Mouse (Mus musculus) ES-Bruce4 (cell line): Measurements from ENCODE around the gene Olfr983. TPM values are rescaled to one million over a fixed set of nuclear protein-coding genes. Genes with fewer than 3 reads are reported as not detected.

Experiments
- H3K27ac ChIP-seq: 2 replicates; pipeline ENCODE4 v1.5.1; 2012; ENCODE audit warnings: low read length, inconsistent platforms; ENCODE audit not compliant: insufficient read depth
- H3K27me3 ChIP-seq: 2 replicates; pipeline ENCODE4 v1.6.1; 2012; ENCODE audit warnings: mild to moderate bottlenecking, low read length, inconsistent platforms; ENCODE audit not compliant: control insufficient read depth, poor library complexity, insufficient read depth, severe bottlenecking
- H3K36me3 ChIP-seq: 2 replicates; pipeline ENCODE4 v1.6.1; 2012; ENCODE audit warnings: inconsistent platforms, mild to moderate bottlenecking, low read length, moderate library complexity; ENCODE audit not compliant: control insufficient read depth, poor library complexity, insufficient read depth, severe bottlenecking
- H3K4me1 ChIP-seq: one replicate; pipeline ENCODE4 v1.8.1; 2011; ENCODE audit warnings: low read length; ENCODE audit not compliant: control insufficient read depth, insufficient read depth
- H3K4me3 ChIP-seq: 2 replicates; pipeline ENCODE4 v1.5.1; 2011; ENCODE audit warnings: low read depth, mild to moderate bottlenecking, low read length
- H3K9ac ChIP-seq: 2 replicates; pipeline ENCODE4 v1.6.1; 2012; ENCODE audit warnings: low read depth, mild to moderate bottlenecking, inconsistent platforms; ENCODE audit not compliant: poor library complexity, severe bottlenecking
- H3K9me3 ChIP-seq: replicated peaks from 2 replicates; pipeline ENCODE4 v1.6.1; 2012; ENCODE audit warnings: mild to moderate bottlenecking, low read length, inconsistent platforms; ENCODE audit not compliant: control insufficient read depth, poor library complexity, insufficient read depth, severe bottlenecking
- CTCF ChIP-seq: IDR thresholded peaks from one replicate; pipeline ENCODE4 v1.8.1; 2011; ENCODE audit warnings: low read depth, low read length
- EP300 ChIP-seq: IDR thresholded peaks from 2 replicates; pipeline ENCODE4 v1.6.1; 2011; ENCODE audit warnings: low read depth, low read length; ENCODE audit not compliant: insufficient read depth
- POLR2A ChIP-seq: IDR thresholded peaks from one replicate; pipeline ENCODE4 v1.8.1; 2011; ENCODE audit warnings: low read length; ENCODE audit not compliant: insufficient read depth
- polyA plus RNA-seq: library from polyadenylated mRNA; stranded (reverse); fragments of >200 nt; gene quantifications from 2 replicates; pipeline ENCODE4 v1.2.4, GENCODE M21; 2011; ENCODE audit warnings: low read depth; ENCODE audit not compliant: missing spikeins, insufficient read depth, insufficient read length

Olfr983 gene
- polyA plus RNA-seq, 1 experiment = 0.16 TPM

GRCm38 (mm10) chr9:40117287-40117659, 23.9 kb upstream of the Olfr983 start:
- TF ChIP-seq POLR2A (no peak), CTCF (no peak), EP300 (no peak)

DNA sequence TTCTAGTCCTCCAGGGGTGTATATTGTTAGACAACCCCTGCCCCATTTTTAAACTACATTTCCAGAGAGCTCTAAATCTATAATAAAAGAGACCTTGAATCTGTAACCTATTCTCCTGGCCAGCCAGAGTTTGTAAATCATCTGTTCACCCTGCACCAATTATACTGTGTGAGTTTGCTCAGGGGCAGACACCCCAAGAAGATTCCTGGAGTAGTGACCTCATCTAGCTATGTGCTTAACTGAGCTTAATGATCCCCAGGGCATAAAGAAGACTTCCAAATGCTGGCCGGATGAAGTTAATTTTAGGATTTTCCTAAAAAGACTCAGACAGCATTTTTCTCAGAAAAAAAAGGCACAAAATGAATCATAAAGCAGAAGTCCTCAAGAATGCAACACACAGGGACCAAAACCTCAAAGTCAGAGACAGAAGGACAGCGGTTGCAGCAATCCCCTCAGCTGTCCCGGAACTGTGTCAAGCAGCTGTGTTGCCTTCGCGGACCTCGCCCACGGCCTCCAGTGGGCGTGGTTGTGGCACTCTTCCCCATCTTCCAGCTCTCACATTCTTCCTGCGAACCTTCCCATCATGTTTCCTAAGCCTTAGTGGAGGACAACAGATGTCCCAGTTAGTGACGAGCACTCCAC, 23.4 kb upstream of the Olfr983 start:
- no peak overlapping the region for H3K27ac ChIP-seq
- TF ChIP-seq CTCF = no peak
- no peak for TF ChIP-seq POLR2A
- TF ChIP-seq EP300 = no peak
- H3K9me3 ChIP-seq = no peaks in the 10 kb centered on the region
- no peaks in the 10 kb centered on the region for H3K4me1 ChIP-seq
- no peaks in the 10 kb centered on the region for H3K27me3 ChIP-seq
- no peaks in the 10 kb centered on the region for H3K36me3 ChIP-seq
- H3K4me3 ChIP-seq = no peak overlapping the region
- no peak overlapping the region for H3K9ac ChIP-seq

More at GRCm38 (mm10) chr9:40117287-40117659, 23.9 kb upstream of the Olfr983 start:
- H3K36me3 ChIP-seq = no peaks in the 10 kb centered on the region
- H3K4me3 ChIP-seq = no peak overlapping the region
- no peaks in the 10 kb centered on the region for H3K4me1 ChIP-seq
- H3K27ac ChIP-seq = no peak overlapping the region
- H3K9me3 ChIP-seq = no peaks in the 10 kb centered on the region
- no peak overlapping the region for H3K9ac ChIP-seq
- H3K27me3 ChIP-seq = no peaks in the 10 kb centered on the region

GRCm38 (mm10) chr9:40114106-40114505, 20.7 kb upstream of the Olfr983 start, which contains the start of gene Olfr984:
Gene Olfr984, minus strand, starts transcription at chr9:40114206.
- Histone ChIP-seq H3K27ac (no peak within 1 kb of the TSS), H3K4me1 (no peaks in the 10 kb centered on the region), H3K9me3 (no peaks in the 10 kb centered on the region), H3K9ac (no peak within 1 kb of the TSS), H3K27me3 (no peaks in the 10 kb centered on the region), H3K4me3 (no peak within 1 kb of the TSS), H3K36me3 (no peaks in the 10 kb centered on the region)
- TF ChIP-seq EP300 = no peak
- TF ChIP-seq CTCF = no peak
- TF ChIP-seq POLR2A = no peak

GRCm38 (mm10) chr9:40094769-40095168, 1.4 kb upstream of the Olfr983 start:
- no peaks in the 10 kb centered on the region for H3K36me3 ChIP-seq
- no peak overlapping the region for H3K27ac ChIP-seq
- TF ChIP-seq CTCF = no peak
- no peak overlapping the region for H3K9ac ChIP-seq
- no peaks in the 10 kb centered on the region for H3K4me1 ChIP-seq
- no peaks in the 10 kb centered on the region for H3K27me3 ChIP-seq
- no peaks in the 10 kb centered on the region for H3K9me3 ChIP-seq
- no peak overlapping the region for H3K4me3 ChIP-seq

DNA sequence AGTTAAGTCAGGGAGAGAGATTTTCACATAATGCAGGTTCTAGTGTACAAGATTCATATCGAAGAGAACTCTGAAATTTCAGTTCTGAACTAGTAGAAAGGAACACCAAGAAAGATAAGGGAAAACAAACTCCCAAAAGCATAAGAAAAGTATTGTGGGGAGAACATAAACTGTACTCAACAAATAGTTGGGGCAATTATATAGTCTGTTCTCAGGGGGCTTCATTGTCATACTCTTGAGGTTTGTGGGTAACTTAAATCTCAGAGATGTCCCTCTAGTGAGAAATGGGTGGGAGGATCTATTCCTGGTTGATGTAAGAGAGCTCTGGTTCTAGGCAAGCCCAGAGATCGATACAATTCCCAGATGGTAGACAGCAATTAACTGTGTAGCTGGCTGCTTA, 19.9 kb downstream of the Olfr983 start, which contains the start of gene Olfr982:
TSS of gene Olfr982 (plus strand) at position 301 of the 400 bp plus-strand sequence.
- Histone ChIP-seq H3K9me3 (no peaks in the 10 kb centered on the region), H3K4me3 (no peak within 1 kb of the TSS), H3K27ac (no peak within 1 kb of the TSS), H3K4me1 (no peaks in the 10 kb centered on the region), H3K9ac (no peak within 1 kb of the TSS), H3K27me3 (no peaks in the 10 kb centered on the region), H3K36me3 (no peaks in the 10 kb centered on the region)
- TF ChIP-seq CTCF (no peak), EP300 (no peak), POLR2A (no peak)

DNA sequence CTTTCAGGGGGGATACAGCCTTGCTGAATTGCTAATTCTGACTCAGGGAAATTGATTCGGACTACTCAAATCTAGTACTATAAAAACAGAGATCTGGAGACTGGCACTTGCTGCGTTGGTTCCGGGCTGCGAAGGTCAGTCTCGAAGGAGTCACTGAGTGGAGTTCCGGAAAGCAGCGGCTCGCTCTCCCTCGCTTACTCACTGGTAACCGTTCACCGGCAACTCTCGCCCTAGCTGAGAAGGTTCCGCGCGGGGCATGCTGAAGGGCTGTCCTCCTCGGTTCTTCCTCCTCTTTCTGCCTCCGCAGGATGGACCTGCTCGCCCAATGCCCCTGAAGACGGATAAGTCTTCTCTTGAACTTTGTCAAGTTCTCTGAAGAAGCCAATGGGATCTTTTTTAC, 43.3 kb downstream of the Olfr983 start:
- no peaks in the 10 kb centered on the region for H3K9me3 ChIP-seq
- no peaks in the 10 kb centered on the region for H3K4me1 ChIP-seq
- TF ChIP-seq EP300 (no peak), POLR2A (no peak), CTCF (no peak)
- H3K36me3 ChIP-seq = no peaks in the 10 kb centered on the region
- no peak overlapping the region for H3K4me3 ChIP-seq
- no peak overlapping the region for H3K9ac ChIP-seq
- H3K27me3 ChIP-seq = no peaks in the 10 kb centered on the region
- H3K27ac ChIP-seq = no peak overlapping the region

Other genes with a start within 250 kb of the Olfr983 start
- gene Olfr972, start 227.2 kb downstream of the Olfr983 start, polyA plus RNA-seq = not detected in 2 replicates
- gene Olfr229, start 186.3 kb downstream of the Olfr983 start, polyA plus RNA-seq = not detected in 2 replicates
- not detected in 2 replicates for gene Olfr974, start 156.1 kb downstream of the Olfr983 start, polyA plus RNA-seq
- 0.36 TPM in 1 of 2 replicates, not detected in the other for gene Olfr975, start 141.5 kb downstream of the Olfr983 start, polyA plus RNA-seq
- gene Olfr976, start 132.5 kb downstream of the Olfr983 start, polyA plus RNA-seq = 0.19 TPM in 1 of 2 replicates, not detected in the other
- not detected in 2 replicates for gene Olfr978, start 101.5 kb downstream of the Olfr983 start, polyA plus RNA-seq
- not detected in 2 replicates for gene Olfr979, start 90.1 kb downstream of the Olfr983 start, polyA plus RNA-seq
- gene Olfr980, start 84.0 kb downstream of the Olfr983 start, polyA plus RNA-seq = not detected in 2 replicates
- 0.15 TPM in 1 of 2 replicates, not detected in the other for gene Olfr981, start 72.1 kb downstream of the Olfr983 start, polyA plus RNA-seq
- not detected in 2 replicates for gene Olfr982, start 19.8 kb downstream of the Olfr983 start, polyA plus RNA-seq
- gene Olfr984, start 20.6 kb upstream of the Olfr983 start, polyA plus RNA-seq = 0.42 and 0.43 TPM in 2 replicates
- 0.64 and 0.87 TPM in 2 replicates for gene Olfr985, start 36.6 kb upstream of the Olfr983 start, polyA plus RNA-seq
- not detected in 2 replicates for gene Tmem225, start 54.5 kb upstream of the Olfr983 start, polyA plus RNA-seq
- gene Olfr986, start 87.3 kb upstream of the Olfr983 start, polyA plus RNA-seq = not detected in 2 replicates
- gene Zfp202, start 98.7 kb upstream of the Olfr983 start, polyA plus RNA-seq = 2.5 and 2.6 TPM in 2 replicates
- 7.2 and 9.9 TPM in 2 replicates for gene Scn3b, start 175.6 kb upstream of the Olfr983 start, polyA plus RNA-seq